Mouse (Mus musculus) thymus, adult 2 months (tissue): ENCODE measurements around the gene Plppr3. TPM values are rescaled to one million over a fixed set of nuclear protein-coding genes. Genes with fewer than 3 reads are reported as not detected.

Experiments used
- DNase-seq: peaks from one replicate; pipeline ENCODE4 v3.0.0; 2021
- H3K27ac ChIP-seq: fragments of 200-500 bp; 2 replicates; pipeline ENCODE4 v1.5.1; 2012; ENCODE audit warnings: low read length, control low read depth; ENCODE audit not compliant: control insufficient read depth, insufficient read depth
- H3K27me3 ChIP-seq: fragments of 200-500 bp; 2 replicates; pipeline ENCODE4 v1.6.1; 2012; ENCODE audit warnings: mild to moderate bottlenecking, low read length, moderate library complexity, mixed read lengths; ENCODE audit not compliant: control insufficient read depth, insufficient read depth
- H3K36me3 ChIP-seq: fragments of 200-500 bp; 2 replicates; pipeline ENCODE4 v1.6.1; 2012; ENCODE audit warnings: mild to moderate bottlenecking, low read length, moderate library complexity; ENCODE audit not compliant: control insufficient read depth, insufficient read depth
- H3K4me1 ChIP-seq: fragments of 200-500 bp; replicated peaks from 2 replicates; pipeline ENCODE4 v1.6.1; 2012; ENCODE audit warnings: low read length; ENCODE audit not compliant: control insufficient read depth, insufficient read depth
- H3K4me3 ChIP-seq: fragments of 200-500 bp; 2 replicates; pipeline ENCODE4 v1.5.1; 2012; ENCODE audit warnings: mild to moderate bottlenecking, low read length, control low read depth, moderate library complexity; ENCODE audit not compliant: control insufficient read depth, insufficient read depth
- CTCF ChIP-seq: fragments of 200-500 bp; IDR thresholded peaks from 2 replicates; pipeline ENCODE4 v1.5.1; 2012; ENCODE audit warnings: mild to moderate bottlenecking, control low read depth, low read length, moderate library complexity, borderline replicate concordance; ENCODE audit not compliant: control insufficient read depth, poor library complexity, insufficient read depth; ENCODE audit errors: extremely low read depth
- POLR2A ChIP-seq: fragments of 200-500 bp; IDR thresholded peaks from 2 replicates; pipeline ENCODE4 v1.6.1; 2012; ENCODE audit warnings: mild to moderate bottlenecking, low read length, control low read depth, moderate library complexity; ENCODE audit not compliant: control insufficient read depth, poor library complexity, insufficient read depth; ENCODE audit errors: extremely low read depth
- WGBS: fragments of 180-500 bp; shearing (Covaris S2); methylation state at CpG from one replicate; pipeline ENCODE4 v1.1.7; 2018; 5-methylcytosine and 5-hydroxymethylcytosine counted together
- polyA plus RNA-seq: library from polyadenylated mRNA; depleted of rRNA; stranded (reverse); fragments of >200 nt; gene quantifications from 2 replicates; pipeline ENCODE4 v1.2.3, GENCODE M21; 2012

The Plppr3 gene
- polyA plus RNA-seq, 1 experiment, result 1.9 TPM

DNA sequence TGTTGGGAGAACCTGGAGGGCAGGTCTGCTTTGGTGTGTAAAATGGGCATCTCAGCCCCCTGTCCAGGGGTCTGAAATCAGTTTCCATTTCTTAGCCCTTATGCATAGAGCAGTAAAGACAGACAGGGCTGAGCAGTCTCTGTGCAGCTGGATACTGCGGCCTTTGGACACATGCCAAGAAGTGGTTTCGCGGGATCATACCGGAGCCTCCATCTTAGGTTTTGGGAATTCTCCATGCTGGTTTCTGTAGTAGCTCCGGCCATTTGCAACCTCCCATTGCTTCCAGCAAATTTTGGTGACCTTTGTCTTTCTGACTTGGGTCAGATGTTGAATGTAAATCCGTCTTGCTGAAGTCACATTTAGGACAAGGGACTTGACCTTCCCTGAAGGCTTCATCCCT, 31.0 kb downstream of the Plppr3 start:
- Histone ChIP-seq H3K36me3 (no peaks in the 10 kb centered on the region), H3K4me1 (peaks cover 12% of the 10 kb centered on the region), H3K27me3 (no peaks in the 10 kb centered on the region), H3K4me3 (no peak overlapping the region), H3K27ac (no peak overlapping the region)
- DNase-seq, result no peak
- 87% methylated on average over 6 of the region's 6 CpGs for WGBS
- no peak for TF ChIP-seq POLR2A
- no peak for TF ChIP-seq CTCF

- H3K4me1 ChIP-seq, result peaks cover 12% of the 10 kb centered on the region
- DNase-seq, result no peak
- no peak for TF ChIP-seq CTCF
- no peak for TF ChIP-seq POLR2A
- H3K27ac ChIP-seq, result no peak overlapping the region
- no peaks in the 10 kb centered on the region for H3K27me3 ChIP-seq
- no peaks in the 10 kb centered on the region for H3K36me3 ChIP-seq
- 91% methylated on average over 3 of the region's 3 CpGs for WGBS
- H3K4me3 ChIP-seq, result no peak overlapping the region
Measured at GRCm38 (mm10) chr10:79842322-79842721, 32.1 kb downstream of the Plppr3 start.

GRCm38 (mm10) chr10:79840644-79841551, 33.5 kb downstream of the Plppr3 start:
- peaks cover 12% of the 10 kb centered on the region for H3K4me1 ChIP-seq
- peak overlapping the region; percentile 42 for H3K4me3 ChIP-seq
- H3K36me3 ChIP-seq, result no peaks in the 10 kb centered on the region
- H3K27me3 ChIP-seq, result no peaks in the 10 kb centered on the region
- peak; percentile 25; the same call in 1 of the 2 replicates for TF ChIP-seq POLR2A
- no peak for TF ChIP-seq CTCF
- WGBS, result 3% methylated on average over 24 of the region's 24 CpGs
- H3K27ac ChIP-seq, result peak overlapping the region; percentile 4; the same call in 1 of the 2 replicates
- DNase-seq, result peak; percentile 38

GRCm38 (mm10) chr10:79840091-79840490, 34.3 kb downstream of the Plppr3 start:
- H3K4me3 ChIP-seq, result no peak overlapping the region
- no peaks in the 10 kb centered on the region for H3K36me3 ChIP-seq
- no peak overlapping the region for H3K27ac ChIP-seq
- DNase-seq, result no peak
- TF ChIP-seq POLR2A, result no peak
- TF ChIP-seq CTCF, result no peak
- 95% methylated on average over 3 of the region's 3 CpGs for WGBS
- H3K27me3 ChIP-seq, result no peaks in the 10 kb centered on the region
- peaks cover 12% of the 10 kb centered on the region for H3K4me1 ChIP-seq

- no peak overlapping the region for H3K4me3 ChIP-seq
Measured at GRCm38 (mm10) chr10:79838151-79838550, 36.3 kb downstream of the Plppr3 start.

DNA sequence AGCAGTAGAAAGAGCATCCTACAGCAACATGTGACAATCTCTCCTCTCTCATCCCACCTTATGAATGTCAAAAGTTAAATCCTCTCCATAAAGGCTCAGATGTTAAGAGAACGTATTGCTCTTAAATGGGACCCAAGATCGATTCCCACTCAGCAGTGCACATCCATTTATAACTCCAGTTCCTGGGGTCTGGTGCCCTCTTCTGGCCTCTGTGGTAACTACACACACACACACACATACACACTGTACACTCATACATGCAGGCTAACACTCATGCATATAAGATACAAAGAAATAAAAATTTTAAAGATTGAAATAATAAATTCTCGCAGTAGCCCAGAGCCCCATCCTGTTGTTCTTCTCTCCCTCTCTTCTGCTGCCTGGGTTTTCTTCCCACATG, 37.5 kb downstream of the Plppr3 start:
- Histone ChIP-seq H3K4me3 (no peak overlapping the region), H3K4me1 (peaks cover 31% of the 10 kb centered on the region), H3K27me3 (no peaks in the 10 kb centered on the region), H3K36me3 (no peaks in the 10 kb centered on the region), H3K27ac (no peak overlapping the region)
- 99% methylated on average over 3 of the region's 3 CpGs for WGBS
- no peak for DNase-seq
- TF ChIP-seq CTCF, result no peak
- TF ChIP-seq POLR2A, result no peak

More at GRCm38 (mm10) chr10:79838151-79838550, 36.3 kb downstream of the Plppr3 start:
- H3K27ac ChIP-seq, result no peak overlapping the region
- no peak for DNase-seq
- H3K36me3 ChIP-seq, result no peaks in the 10 kb centered on the region
- no peak for TF ChIP-seq CTCF
- TF ChIP-seq POLR2A, result no peak
- no peaks in the 10 kb centered on the region for H3K27me3 ChIP-seq
- WGBS, result 77% methylated on average over 2 of the region's 2 CpGs
- H3K4me1 ChIP-seq, result peaks cover 18% of the 10 kb centered on the region

DNA sequence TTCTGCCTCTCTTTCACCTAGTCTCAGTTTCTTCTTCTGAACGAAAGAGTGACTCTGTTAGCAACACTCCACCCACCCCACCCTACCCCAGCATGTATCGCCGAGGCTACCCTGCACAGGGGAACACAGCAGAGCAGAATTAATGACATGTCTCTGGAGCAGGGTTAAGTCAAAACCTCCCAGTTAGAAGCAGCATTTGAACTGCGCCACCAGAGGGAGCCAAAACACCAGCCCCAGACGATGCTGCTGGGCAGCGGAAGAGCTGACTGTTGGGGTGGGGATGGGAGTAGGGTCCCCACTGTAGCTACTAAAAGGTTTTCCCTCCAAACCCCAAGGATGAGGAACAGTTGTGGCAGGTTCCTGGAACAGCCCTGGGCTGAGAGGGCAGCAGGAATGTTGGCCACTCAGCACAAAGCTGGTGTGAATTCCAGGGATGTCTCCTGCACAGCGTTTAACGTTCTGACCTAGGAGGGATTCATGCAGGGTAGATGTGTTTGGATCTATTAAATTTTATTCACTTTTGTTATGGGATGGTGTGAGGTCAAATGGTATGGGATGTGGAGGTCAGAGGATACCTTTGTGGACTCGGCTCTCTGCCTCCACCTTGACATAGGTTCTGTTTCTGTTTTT, 39.5 kb downstream of the Plppr3 start:
- Histone ChIP-seq H3K27ac (no peak overlapping the region), H3K27me3 (no peaks in the 10 kb centered on the region), H3K4me3 (no peak overlapping the region), H3K36me3 (no peaks in the 10 kb centered on the region), H3K4me1 (peaks cover 25% of the 10 kb centered on the region)
- 34% methylated on average over 9 of the region's 9 CpGs for WGBS
- peak; percentile 83 for DNase-seq
- TF ChIP-seq CTCF (peak; percentile 96), POLR2A (no peak)
